Mouse (Mus musculus) hindbrain, postnatal 0 days (tissue): ENCODE measurements around the gene Tle2. TPM values are rescaled to one million over a fixed set of nuclear protein-coding genes. Genes with fewer than 3 reads are reported as not detected.

Experiments
- ATAC-seq: fragments of 200-750 bp; cut with Nextera tagmentation; 2 replicates; pipeline ENCODE4 v1.8.0; 2017; ENCODE audit warnings: mild to moderate bottlenecking, moderate TSS enrichment, moderate library complexity
- DNase-seq: peaks from one replicate; pipeline ENCODE4 v3.0.0-alpha.2; 2015; ENCODE audit warnings: low spot score
- H3K27ac ChIP-seq: fragments of 300-500 bp; sonication (generic); 2 replicates; pipeline ENCODE4 v1.5.1; 2014; ENCODE audit warnings: mild to moderate bottlenecking
- H3K27me3 ChIP-seq: fragments of 300-500 bp; sonication (generic); 2 replicates; pipeline ENCODE4 v1.6.1; 2014; ENCODE audit warnings: low read length, mixed read lengths; ENCODE audit not compliant: insufficient read depth
- H3K36me3 ChIP-seq: fragments of 300-500 bp; sonication (generic); 2 replicates; pipeline ENCODE4 v1.6.1; 2014; ENCODE audit warnings: low read length, mixed read lengths; ENCODE audit not compliant: insufficient read depth
- H3K4me1 ChIP-seq: fragments of 300-500 bp; sonication (generic); 2 replicates; pipeline ENCODE4 v1.6.1; 2014; ENCODE audit warnings: antibody characterized with exemption, low read length, mixed read lengths; ENCODE audit not compliant: insufficient read depth
- H3K4me2 ChIP-seq: fragments of 300-500 bp; sonication (generic); 2 replicates; pipeline ENCODE4 v1.6.1; 2014; ENCODE audit warnings: low read depth, mild to moderate bottlenecking, low read length, moderate library complexity, mixed read lengths
- H3K4me3 ChIP-seq: fragments of 300-500 bp; sonication (generic); 2 replicates; pipeline ENCODE4 v1.5.1; 2014; ENCODE audit warnings: low read length
- H3K9ac ChIP-seq: fragments of 300-500 bp; sonication (generic); replicated peaks from 2 replicates; pipeline ENCODE4 v1.6.1; 2014; ENCODE audit warnings: mild to moderate bottlenecking, low read length, moderate library complexity, mixed read lengths
- H3K9me3 ChIP-seq: fragments of 300-500 bp; sonication (generic); 2 replicates; pipeline ENCODE4 v1.6.1; 2016; ENCODE audit warnings: low read length, mixed read lengths
- CTCF ChIP-seq: IDR thresholded peaks from 2 replicates; pipeline ENCODE4 v1.5.1; 2016; ENCODE audit warnings: antibody characterized with exemption, control low read depth, low read depth
- WGBS: fragments of 180-500 bp; shearing (Covaris S2); extraction: QIAGEN DNeasy Blood & Tissue Kit; methylation state at CpG from one replicate; pipeline ENCODE4 v1.1.7; 2014; 5-methylcytosine and 5-hydroxymethylcytosine counted together
- polyA plus RNA-seq: library from polyadenylated mRNA; unstranded; fragments of >200 nt; fragmentation: Nextera tagmentation; extraction: Ambion mirVana; gene quantifications from 2 replicates; pipeline ENCODE4 v1.2.1, GENCODE M21; 2015
- total RNA-seq: library from RNA; depleted of rRNA; stranded (reverse); fragments of >200 nt; gene quantifications from 2 replicates; pipeline ENCODE4 v1.2.3, GENCODE M21; 2014; rRNA removed

Gene Tle2
- total and polyA plus RNA-seq, 2 experiments from 2014 or later = 28.8 to 43.7 TPM

GRCm38 (mm10) chr10:81626994-81627835 lies 52.9 kb downstream of the Tle2 start, which contains the start of gene Sirt6:
Sirt6 (minus strand) TSS chr10:81627797.
- TF ChIP-seq CTCF = peak; percentile 5; the same call in 1 of the 2 replicates
- H3K9ac ChIP-seq = peak within 1 kb of the TSS; percentile 86
- peak within 1 kb of the TSS; percentile 94 for H3K4me2 ChIP-seq
- peaks cover 11% of the 10 kb centered on the region for H3K4me1 ChIP-seq
- H3K27me3 ChIP-seq = 0 out of 2 replicates have a peak, but pooled peaks cover 3% of the 10 kb centered on the region
- H3K36me3 ChIP-seq = peaks cover 17% of the 10 kb centered on the region
- WGBS = 5% methylated on average over 40 of the region's 40 CpGs
- DNase-seq (peak; percentile 97), ATAC-seq (peak; percentile 87)
- peak within 1 kb of the TSS; percentile 84 for H3K27ac ChIP-seq
- H3K4me3 ChIP-seq = peak within 1 kb of the TSS; percentile 74
- no peaks in the 10 kb centered on the region for H3K9me3 ChIP-seq

GRCm38 (mm10) chr10:81627836-81628220 lies 53.5 kb downstream of the Tle2 start:
- Histone ChIP-seq H3K27me3 (0 out of 2 replicates have a peak, but pooled peaks cover 3% of the 10 kb centered on the region), H3K9me3 (no peaks in the 10 kb centered on the region), H3K36me3 (peaks cover 17% of the 10 kb centered on the region), H3K9ac (peak overlapping the region; percentile 86), H3K4me1 (peaks cover 11% of the 10 kb centered on the region), H3K27ac (peak overlapping the region; percentile 84), H3K4me3 (peak overlapping the region; percentile 74), H3K4me2 (peak overlapping the region; percentile 94)
- DNase-seq = no peak
- peak; percentile 16; the same call in 1 of the 2 replicates for ATAC-seq
- no peak for TF ChIP-seq CTCF
- WGBS = 53% methylated on average over 7 of the region's 7 CpGs

GRCm38 (mm10) chr10:81628390-81628789 lies 54.0 kb downstream of the Tle2 start, which contains the start of gene Ankrd24:
Ankrd24 (plus strand) TSS chr10:81628540.
- Histone ChIP-seq H3K27ac (peak within 1 kb of the TSS; percentile 84), H3K4me3 (peak within 1 kb of the TSS; percentile 74), H3K4me1 (peaks cover 11% of the 10 kb centered on the region), H3K9me3 (no peaks in the 10 kb centered on the region), H3K9ac (peak within 1 kb of the TSS; percentile 86), H3K27me3 (0 out of 2 replicates have a peak, but pooled peaks cover 3% of the 10 kb centered on the region), H3K4me2 (peak within 1 kb of the TSS; percentile 94), H3K36me3 (peaks cover 17% of the 10 kb centered on the region)
- TF ChIP-seq CTCF = no peak
- WGBS = 84% methylated on average over 16 of the region's 16 CpGs
- ATAC-seq = no peak
- no peak for DNase-seq

GRCm38 (mm10) chr10:81633253-81634099 lies 59.1 kb downstream of the Tle2 start:
- Histone ChIP-seq H3K36me3 (no peaks in the 10 kb centered on the region), H3K27me3 (0 out of 2 replicates have a peak, but pooled peaks cover 3% of the 10 kb centered on the region), H3K9ac (peak overlapping the region; percentile 59), H3K27ac (peak overlapping the region; percentile 66), H3K9me3 (no peaks in the 10 kb centered on the region), H3K4me3 (peak overlapping the region; percentile 44), H3K4me1 (no peaks in the 10 kb centered on the region), H3K4me2 (peak overlapping the region; percentile 80)
- ATAC-seq = peak; percentile 92
- 4% methylated on average over 36 of the region's 37 CpGs for WGBS
- TF ChIP-seq CTCF = no peak
- DNase-seq = peak; percentile 85

- no peak for ATAC-seq
Observed at GRCm38 (mm10) chr10:81636338-81636737, 62.0 kb downstream of the Tle2 start.

GRCm38 (mm10) chr10:81638101-81638500 lies 63.7 kb downstream of the Tle2 start:
- TF ChIP-seq CTCF = no peak
- 75% methylated on average over 6 of the region's 6 CpGs for WGBS
- no peak for ATAC-seq

More at GRCm38 (mm10) chr10:81636338-81636737, 62.0 kb downstream of the Tle2 start:
- 16% methylated on average over 8 of the region's 8 CpGs for WGBS
- H3K9me3 ChIP-seq = no peaks in the 10 kb centered on the region
- no peaks in the 10 kb centered on the region for H3K27me3 ChIP-seq
- no peak overlapping the region for H3K9ac ChIP-seq
- H3K4me2 ChIP-seq = no peak overlapping the region
- no peaks in the 10 kb centered on the region for H3K36me3 ChIP-seq
- DNase-seq = no peak
- H3K4me3 ChIP-seq = no peak overlapping the region
- no peak for TF ChIP-seq CTCF
- no peaks in the 10 kb centered on the region for H3K4me1 ChIP-seq
- no peak overlapping the region for H3K27ac ChIP-seq

More at GRCm38 (mm10) chr10:81638101-81638500, 63.7 kb downstream of the Tle2 start:
- peaks cover 17% of the 10 kb centered on the region for H3K4me1 ChIP-seq
- no peak overlapping the region for H3K4me2 ChIP-seq
- no peaks in the 10 kb centered on the region for H3K36me3 ChIP-seq
- no peak for DNase-seq
- H3K4me3 ChIP-seq = no peak overlapping the region
- H3K9me3 ChIP-seq = no peaks in the 10 kb centered on the region
- no peak overlapping the region for H3K27ac ChIP-seq
- H3K9ac ChIP-seq = no peak overlapping the region
- no peaks in the 10 kb centered on the region for H3K27me3 ChIP-seq

Other genes starting within 250 kb of the Tle2 start
- gene Tbxa2r, start 245.8 kb upstream of the Tle2 start, total RNA-seq = 2.6 TPM in 2 replicates
- 4.0 and 4.3 TPM in 2 replicates for gene Tbxa2r, start 245.8 kb upstream of the Tle2 start, polyA plus RNA-seq
- 0.16 TPM in 1 of 2 replicates, not detected in the other for gene Gipc3, start 231.3 kb upstream of the Tle2 start, total RNA-seq
- not detected in 2 replicates for gene Gipc3, start 231.3 kb upstream of the Tle2 start, polyA plus RNA-seq
- gene Hmg20b, start 224.1 kb upstream of the Tle2 start, total RNA-seq = 20.8 and 28.5 TPM in 2 replicates
- 36.8 and 41.1 TPM in 2 replicates for gene Hmg20b, start 224.1 kb upstream of the Tle2 start, polyA plus RNA-seq
- 34.4 and 38.1 TPM in 2 replicates for gene Mfsd12, start 217.1 kb upstream of the Tle2 start, total RNA-seq
- gene Mfsd12, start 217.1 kb upstream of the Tle2 start, polyA plus RNA-seq = 13.6 TPM in 2 replicates
- gene 4930404N11Rik, start 208.7 kb upstream of the Tle2 start, total RNA-seq = not detected in 2 replicates
- 0.25 and 0.99 TPM in 2 replicates for gene 4930404N11Rik, start 208.7 kb upstream of the Tle2 start, polyA plus RNA-seq
- gene Fzr1, start 196.0 kb upstream of the Tle2 start, total RNA-seq = 106 and 118 TPM in 2 replicates
- gene Fzr1, start 196.0 kb upstream of the Tle2 start, polyA plus RNA-seq = 131 and 134 TPM in 2 replicates
- gene Dohh, start 190.1 kb upstream of the Tle2 start, total RNA-seq = 146 TPM in 2 replicates
- 111 and 114 TPM in 2 replicates for gene Dohh, start 190.1 kb upstream of the Tle2 start, polyA plus RNA-seq
- gene Gm48551, start 190.1 kb upstream of the Tle2 start, total RNA-seq = 2.1 and 3.3 TPM in 2 replicates
- 5.3 and 7.0 TPM in 2 replicates for gene Gm48551, start 190.1 kb upstream of the Tle2 start, polyA plus RNA-seq
- 7.5 TPM in 2 replicates for gene Gm48552, start 185.6 kb upstream of the Tle2 start, total RNA-seq
- 2.7 and 4.0 TPM in 2 replicates for gene Gm48552, start 185.6 kb upstream of the Tle2 start, polyA plus RNA-seq
- gene Smim24, start 181.5 kb upstream of the Tle2 start, total RNA-seq = 2.9 and 3.7 TPM in 2 replicates
- gene Smim24, start 181.5 kb upstream of the Tle2 start, polyA plus RNA-seq = 1.4 and 1.7 TPM in 2 replicates
- 17.2 and 26.5 TPM in 2 replicates for gene Nfic, start 118.9 kb upstream of the Tle2 start, total RNA-seq
- gene Nfic, start 118.9 kb upstream of the Tle2 start, polyA plus RNA-seq = 33.8 and 34.6 TPM in 2 replicates
- gene Celf5, start 91.9 kb upstream of the Tle2 start, total RNA-seq = 93.9 and 128 TPM in 2 replicates
- 40.1 and 43.2 TPM in 2 replicates for gene Celf5, start 91.9 kb upstream of the Tle2 start, polyA plus RNA-seq
- 124 and 170 TPM in 2 replicates for gene Ncln, start 78.2 kb upstream of the Tle2 start, total RNA-seq
- gene Ncln, start 78.2 kb upstream of the Tle2 start, polyA plus RNA-seq = 66.3 and 66.5 TPM in 2 replicates
- 0.40 and 1.3 TPM in 2 replicates for gene S1pr4, start 74.4 kb upstream of the Tle2 start, total RNA-seq
- 0.38 and 0.40 TPM in 2 replicates for gene S1pr4, start 74.4 kb upstream of the Tle2 start, polyA plus RNA-seq
- gene Gna15, start 50.3 kb upstream of the Tle2 start, total RNA-seq = 2.5 and 9.8 TPM in 2 replicates
- 1.2 and 1.9 TPM in 2 replicates for gene Gna15, start 50.3 kb upstream of the Tle2 start, polyA plus RNA-seq
- gene Gna11, start 29.4 kb upstream of the Tle2 start, total RNA-seq = 121 and 139 TPM in 2 replicates
- 95.6 and 105 TPM in 2 replicates for gene Gna11, start 29.4 kb upstream of the Tle2 start, polyA plus RNA-seq
- gene Aes, start 15.1 kb upstream of the Tle2 start, total RNA-seq = 611 and 635 TPM in 2 replicates
- 803 and 834 TPM in 2 replicates for gene Aes, start 15.1 kb upstream of the Tle2 start, polyA plus RNA-seq
- 5.3 and 5.4 TPM in 2 replicates for gene Tle6, start 26.5 kb downstream of the Tle2 start, total RNA-seq
- gene Tle6, start 26.5 kb downstream of the Tle2 start, polyA plus RNA-seq = 6.2 and 6.6 TPM in 2 replicates
- gene BC025920, start 31.7 kb downstream of the Tle2 start, total RNA-seq = 4.2 and 4.3 TPM in 2 replicates
- gene BC025920, start 31.7 kb downstream of the Tle2 start, polyA plus RNA-seq = 0.97 and 1.3 TPM in 2 replicates
- 22.4 and 31.5 TPM in 2 replicates for gene Sirt6, start 53.2 kb downstream of the Tle2 start, total RNA-seq
- gene Sirt6, start 53.2 kb downstream of the Tle2 start, polyA plus RNA-seq = 39.0 and 40.9 TPM in 2 replicates
- gene Ankrd24, start 54.0 kb downstream of the Tle2 start, total RNA-seq = 58.5 and 73.9 TPM in 2 replicates
- 17.7 and 18.6 TPM in 2 replicates for gene Ankrd24, start 54.0 kb downstream of the Tle2 start, polyA plus RNA-seq
- 3.0 and 4.5 TPM in 2 replicates for gene Gm10778, start 74.5 kb downstream of the Tle2 start, total RNA-seq
- gene Gm10778, start 74.5 kb downstream of the Tle2 start, polyA plus RNA-seq = 2.7 and 2.9 TPM in 2 replicates
- gene Zfp433, start 130.3 kb downstream of the Tle2 start, total RNA-seq = 4.3 and 5.0 TPM in 2 replicates
- gene Zfp433, start 130.3 kb downstream of the Tle2 start, polyA plus RNA-seq = 10.1 and 10.5 TPM in 2 replicates
- 5.1 and 16.5 TPM in 2 replicates for gene Gm3055, start 196.6 kb downstream of the Tle2 start, total RNA-seq
- 7.7 and 8.7 TPM in 2 replicates for gene Gm3055, start 196.6 kb downstream of the Tle2 start, polyA plus RNA-seq
- gene Gm4767, start 237.6 kb downstream of the Tle2 start, total RNA-seq = 1.3 TPM in 1 of 2 replicates, not detected in the other
- 2.0 and 2.8 TPM in 2 replicates for gene Gm4767, start 237.6 kb downstream of the Tle2 start, polyA plus RNA-seq